Mouse (Mus musculus): Measurements from ENCODE around the gene Gltp. TPM values are rescaled to one million over a fixed set of nuclear protein-coding genes. Genes with fewer than 3 reads are reported as not detected.

The Gltp gene
- polyA plus RNA-seq, 1 experiment: 118 TPM

GRCm38 (mm10) chr5:114702403-114703392 is 11.9 kb upstream of the Gltp start:
- no peak for DNase-seq (ENCODE audit: low read depth)

GRCm38 (mm10) chr5:114699015-114699414 is 8.2 kb upstream of the Gltp start:
- no peak for DNase-seq (ENCODE audit: low read depth)

- DNase-seq (ENCODE audit: low read depth): no peak
These were observed 7.4 kb upstream of the Gltp start for GRCm38 (mm10) chr5:114698044-114698746.

- DNase-seq (ENCODE audit: low read depth): no peak
These were observed 6.2 kb upstream of the Gltp start for GRCm38 (mm10) chr5:114696939-114697338.

GRCm38 (mm10) chr5:114695775-114696174 is 5.0 kb upstream of the Gltp start:
- DNase-seq (ENCODE audit: low read depth): no peak

- no peak for DNase-seq (ENCODE audit: low read depth)
These were observed 951 bp downstream of the Gltp start for GRCm38 (mm10) chr5:114689700-114690366.

- DNase-seq (ENCODE audit: low read depth): no peak
These were observed 2.1 kb downstream of the Gltp start for GRCm38 (mm10) chr5:114688703-114689102.

- DNase-seq (ENCODE audit: low read depth): no peak
These were observed 2.9 kb downstream of the Gltp start for GRCm38 (mm10) chr5:114687901-114688300.

- no peak for DNase-seq (ENCODE audit: low read depth)
These were observed 4.0 kb downstream of the Gltp start for GRCm38 (mm10) chr5:114686726-114687210.

GRCm38 (mm10) chr5:114685986-114686385 is 4.8 kb downstream of the Gltp start:
- no peak for DNase-seq (ENCODE audit: low read depth)

GRCm38 (mm10) chr5:114681717-114682116 is 9.1 kb downstream of the Gltp start:
- DNase-seq (ENCODE audit: low read depth): no peak

GRCm38 (mm10) chr5:114680676-114681285 is 10.0 kb downstream of the Gltp start:
- no peak for DNase-seq (ENCODE audit: low read depth)

GRCm38 (mm10) chr5:114679841-114680591 is 10.8 kb downstream of the Gltp start:
- no peak for DNase-seq (ENCODE audit: low read depth)

GRCm38 (mm10) chr5:114674594-114674993 is 16.2 kb downstream of the Gltp start:
- no peak for DNase-seq (ENCODE audit: low read depth)

- no peak for DNase-seq (ENCODE audit: low read depth)
These were observed 17.7 kb downstream of the Gltp start for GRCm38 (mm10) chr5:114673114-114673513.

- DNase-seq (ENCODE audit: low read depth): no peak
These were observed 21.8 kb downstream of the Gltp start for GRCm38 (mm10) chr5:114669014-114669413.

GRCm38 (mm10) chr5:114667228-114667856 is 23.4 kb downstream of the Gltp start:
- no peak for DNase-seq (ENCODE audit: low read depth)

GRCm38 (mm10) chr5:114666659-114667058 is 24.1 kb downstream of the Gltp start:
- no peak for DNase-seq (ENCODE audit: low read depth)

GRCm38 (mm10) chr5:114664750-114665149 is 26.0 kb downstream of the Gltp start:
- DNase-seq (ENCODE audit: low read depth): no peak

- no peak for DNase-seq (ENCODE audit: low read depth)
These were observed 26.6 kb downstream of the Gltp start for GRCm38 (mm10) chr5:114664139-114664538.

Measured in gonadal fat pad, adult 2 months (tissue).